Mouse (Mus musculus) intestine, postnatal 0 days (tissue): ENCODE measurements around the gene Tmc8. TPM values are rescaled to one million over a fixed set of nuclear protein-coding genes. Genes with fewer than 3 reads are reported as not detected.
A peak's percentile ranks its signal among the peaks of the same experiment; 100 is the strongest.

Source experiments
- ATAC-seq: fragments of 200-750 bp; cut with Nextera tagmentation; 2 replicates; pipeline ENCODE4 v1.8.0; 2017; ENCODE audit warnings: mild to moderate bottlenecking, moderate TSS enrichment, moderate library complexity
- H3K27ac ChIP-seq: fragments of 300-500 bp; sonication (generic); 2 replicates; pipeline ENCODE4 v1.5.1; 2014; ENCODE audit warnings: mild to moderate bottlenecking, low read depth, low read length, moderate library complexity
- H3K27me3 ChIP-seq: fragments of 300-500 bp; sonication (generic); replicated peaks from 2 replicates; pipeline ENCODE4 v1.6.1; 2014; ENCODE audit warnings: low read length, mixed read lengths; ENCODE audit not compliant: control insufficient read depth, insufficient read depth
- H3K36me3 ChIP-seq: fragments of 300-500 bp; sonication (generic); 2 replicates; pipeline ENCODE4 v1.6.1; 2014; ENCODE audit warnings: mild to moderate bottlenecking, moderate library complexity; ENCODE audit not compliant: control insufficient read depth, insufficient read depth
- H3K4me1 ChIP-seq: fragments of 300-500 bp; sonication (generic); replicated peaks from 2 replicates; pipeline ENCODE4 v1.6.1; 2014; ENCODE audit warnings: antibody characterized with exemption, low read length, mixed read lengths; ENCODE audit not compliant: control insufficient read depth, insufficient read depth
- H3K4me2 ChIP-seq: fragments of 300-500 bp; sonication (generic); replicated peaks from 2 replicates; pipeline ENCODE4 v1.6.1; 2014; ENCODE audit warnings: low read depth, mild to moderate bottlenecking, moderate library complexity
- H3K4me3 ChIP-seq: fragments of 300-500 bp; sonication (generic); 2 replicates; pipeline ENCODE4 v1.5.1; 2014; ENCODE audit warnings: low read depth, low read length
- H3K9ac ChIP-seq: fragments of 300-500 bp; sonication (generic); 2 replicates; pipeline ENCODE4 v1.6.1; 2014; ENCODE audit warnings: mild to moderate bottlenecking, low read depth, low read length
- H3K9me3 ChIP-seq: fragments of 300-500 bp; sonication (generic); 2 replicates; pipeline ENCODE4 v1.6.1; 2016; ENCODE audit warnings: mixed run types; ENCODE audit not compliant: control insufficient read depth
- CTCF ChIP-seq: sonication (generic); IDR thresholded peaks from 2 replicates; pipeline ENCODE4 v1.5.1; 2016; ENCODE audit warnings: low read depth, mild to moderate bottlenecking, control low read depth, antibody characterized with exemption, moderate library complexity
- WGBS: fragments of 180-500 bp; shearing (Covaris S2); extraction: QIAGEN DNeasy Blood & Tissue Kit; methylation state at CpG from one replicate; pipeline ENCODE4 v1.1.7; 2014; 5-methylcytosine and 5-hydroxymethylcytosine counted together
- polyA plus RNA-seq: library from polyadenylated mRNA; unstranded; fragments of >200 nt; fragmentation: Nextera tagmentation; extraction: Ambion mirVana; gene quantifications from 2 replicates; pipeline ENCODE4 v1.2.1, GENCODE M21; 2015

Gene Tmc8
- polyA plus RNA-seq, 1 experiment from 2014 or later: 18.2 TPM

DNA sequence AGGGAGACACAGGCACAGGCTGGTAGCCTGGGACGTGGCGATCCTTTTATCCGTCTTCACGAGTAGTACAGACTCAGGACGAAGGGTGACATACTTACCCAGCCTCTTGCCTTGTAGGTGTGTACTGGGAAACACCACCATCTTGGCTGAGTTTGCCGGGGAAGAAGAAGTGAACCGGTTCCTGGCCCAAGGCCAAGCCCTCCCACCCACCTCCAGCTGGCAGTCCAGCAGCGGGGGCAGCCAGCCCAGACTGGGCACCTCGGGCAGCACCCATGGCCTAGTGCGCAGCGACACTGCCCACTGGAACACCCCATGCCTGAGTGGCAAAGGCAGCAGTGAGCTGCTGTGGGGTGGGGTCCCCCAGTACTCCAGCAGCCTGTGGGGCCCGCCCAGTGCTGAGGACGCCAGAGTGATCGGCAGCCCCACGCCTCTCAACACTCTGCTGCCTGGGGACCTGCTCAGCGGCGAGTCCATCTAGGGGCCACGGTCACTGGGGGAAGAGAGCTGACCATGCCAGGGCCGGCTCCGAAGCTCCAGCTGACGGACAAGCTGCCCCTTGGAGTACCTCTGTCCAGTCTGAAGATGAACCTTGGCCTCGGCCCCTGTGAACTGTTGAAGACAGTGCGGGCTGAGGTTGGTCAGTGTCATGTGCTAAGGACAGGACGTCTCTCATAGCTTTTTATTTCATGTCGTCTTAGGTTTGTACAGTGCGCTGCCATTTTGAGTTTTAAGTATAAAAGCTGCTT lies 21.3 kb upstream of the Tmc8 start:
- Histone ChIP-seq H3K4me1 (no peaks in the 10 kb centered on the region), H3K9me3 (no peaks in the 10 kb centered on the region), H3K27me3 (no peaks in the 10 kb centered on the region), H3K9ac (no peak overlapping the region), H3K27ac (peak overlapping the region; percentile 35; the same call in 1 of the 2 replicates), H3K36me3 (peaks cover 84% of the 10 kb centered on the region), H3K4me2 (no peak overlapping the region), H3K4me3 (no peak overlapping the region)
- WGBS: 93% methylated on average over 26 of the region's 26 CpGs
- TF ChIP-seq CTCF: no peak
- ATAC-seq: no peak

DNA sequence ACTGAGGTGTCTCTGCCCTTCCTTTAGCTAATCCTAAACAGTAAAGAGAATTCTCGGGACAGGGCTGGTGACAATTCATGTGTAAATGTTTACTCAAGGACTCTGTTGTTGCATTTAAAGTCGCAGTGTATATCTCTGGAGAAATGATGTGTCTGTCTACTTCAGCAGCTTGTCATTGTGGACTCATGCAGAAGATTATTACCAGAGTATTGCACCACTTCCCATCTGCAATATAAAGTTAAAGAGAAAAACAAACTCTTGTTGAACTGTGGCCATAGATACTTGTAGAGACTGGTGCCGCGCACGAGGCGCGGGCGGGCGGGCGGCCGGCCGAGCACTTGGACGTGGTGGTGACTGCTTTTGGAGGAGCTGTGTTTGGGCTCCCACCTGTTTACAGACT lies 20.1 kb upstream of the Tmc8 start:
- 78% methylated on average over 13 of the region's 13 CpGs for WGBS

DNA sequence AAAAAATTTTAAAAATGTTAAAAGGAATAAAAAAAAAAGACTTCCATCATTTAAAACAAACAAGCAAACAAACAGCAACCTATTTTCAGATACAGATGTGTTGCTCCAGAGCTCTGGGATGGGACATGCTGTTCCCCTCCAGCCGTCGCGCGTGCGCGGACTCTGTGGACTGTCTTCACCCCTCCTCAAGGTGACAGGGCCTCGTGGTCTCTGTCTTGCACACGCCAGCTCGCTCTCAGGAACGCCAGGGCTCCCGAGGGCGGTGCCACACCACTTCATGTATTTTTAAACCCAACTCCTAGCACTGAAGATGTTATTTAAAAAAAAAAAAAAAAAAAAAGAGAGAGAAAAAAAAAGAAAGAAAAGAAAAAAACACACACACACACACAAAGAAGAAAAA lies 19.6 kb upstream of the Tmc8 start:
- H3K36me3 ChIP-seq: peaks cover 83% of the 10 kb centered on the region
- H3K4me1 ChIP-seq: no peaks in the 10 kb centered on the region
- no peak overlapping the region for H3K4me3 ChIP-seq
- no peak for TF ChIP-seq CTCF
- H3K27ac ChIP-seq: no peak overlapping the region
- 82% methylated on average over 12 of the region's 12 CpGs for WGBS
- no peaks in the 10 kb centered on the region for H3K27me3 ChIP-seq
- no peak overlapping the region for H3K9ac ChIP-seq
- no peaks in the 10 kb centered on the region for H3K9me3 ChIP-seq
- no peak overlapping the region for H3K4me2 ChIP-seq
- no peak for ATAC-seq

More for the DNA sequence above, 20.1 kb upstream of the Tmc8 start:
- H3K4me3 ChIP-seq: no peak overlapping the region
- peaks cover 84% of the 10 kb centered on the region for H3K36me3 ChIP-seq
- no peaks in the 10 kb centered on the region for H3K27me3 ChIP-seq
- H3K4me1 ChIP-seq: no peaks in the 10 kb centered on the region
- TF ChIP-seq CTCF: no peak
- H3K9ac ChIP-seq: no peak overlapping the region
- H3K9me3 ChIP-seq: no peaks in the 10 kb centered on the region
- no peak for ATAC-seq
- no peak overlapping the region for H3K4me2 ChIP-seq
- no peak overlapping the region for H3K27ac ChIP-seq

GRCm38 (mm10) chr11:117764319-117764718 lies 17.6 kb upstream of the Tmc8 start:
- H3K9me3 ChIP-seq: no peaks in the 10 kb centered on the region
- no peak overlapping the region for H3K4me3 ChIP-seq
- no peak overlapping the region for H3K4me2 ChIP-seq
- 87% methylated on average over 9 of the region's 9 CpGs for WGBS
- H3K27ac ChIP-seq: peak overlapping the region; percentile 35; the same call in 1 of the 2 replicates
- H3K4me1 ChIP-seq: no peaks in the 10 kb centered on the region
- no peak overlapping the region for H3K9ac ChIP-seq
- H3K36me3 ChIP-seq: peaks cover 68% of the 10 kb centered on the region
- TF ChIP-seq CTCF: no peak
- ATAC-seq: no peak
- H3K27me3 ChIP-seq: no peaks in the 10 kb centered on the region

DNA sequence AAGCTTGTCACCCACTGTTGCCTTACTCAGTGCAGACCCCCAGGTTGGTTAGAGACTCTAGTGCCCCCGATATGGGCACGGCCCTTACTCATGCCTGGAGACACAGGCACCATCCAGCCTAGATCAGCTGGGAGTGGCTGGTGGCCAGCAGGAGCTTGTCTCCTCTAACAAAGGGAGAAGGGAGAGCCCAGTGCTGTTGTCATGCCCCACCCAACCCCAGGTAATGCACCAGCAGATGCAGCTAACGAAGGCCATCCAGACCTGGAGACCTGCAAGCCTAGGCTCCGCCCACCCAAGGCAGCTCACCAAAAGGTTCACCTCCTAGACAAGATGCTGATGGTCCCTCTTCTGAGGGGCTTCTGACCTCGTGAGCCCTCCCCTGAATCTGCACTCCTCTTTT lies 16.5 kb upstream of the Tmc8 start:
- no peaks in the 10 kb centered on the region for H3K9me3 ChIP-seq
- H3K9ac ChIP-seq: no peak overlapping the region
- H3K4me1 ChIP-seq: no peaks in the 10 kb centered on the region
- no peak overlapping the region for H3K27ac ChIP-seq
- peaks cover 65% of the 10 kb centered on the region for H3K36me3 ChIP-seq
- H3K4me2 ChIP-seq: no peak overlapping the region
- H3K27me3 ChIP-seq: no peaks in the 10 kb centered on the region
- H3K4me3 ChIP-seq: no peak overlapping the region
- no peak for TF ChIP-seq CTCF
- WGBS: 85% methylated on average over 5 of the region's 5 CpGs
- no peak for ATAC-seq

- Histone ChIP-seq H3K27ac (no peak overlapping the region), H3K36me3 (peaks cover 63% of the 10 kb centered on the region), H3K4me3 (no peak overlapping the region), H3K27me3 (no peaks in the 10 kb centered on the region), H3K9ac (no peak overlapping the region), H3K4me2 (no peak overlapping the region), H3K9me3 (no peaks in the 10 kb centered on the region), H3K4me1 (no peaks in the 10 kb centered on the region)
- 82% methylated on average over 3 of the region's 3 CpGs for WGBS
- TF ChIP-seq CTCF: no peak
- ATAC-seq: no peak
Observed at GRCm38 (mm10) chr11:117766275-117766674, 15.6 kb upstream of the Tmc8 start.
